Mouse (Mus musculus): ENCODE results near the gene Olfr1369-ps1.
"Not testable (repeated sequence)": the region's sequence is repeated elsewhere in the genome, so short reads cannot be mapped to it uniquely, and the experiment has no call there.

Olfr1369-ps1 gene

DNA sequence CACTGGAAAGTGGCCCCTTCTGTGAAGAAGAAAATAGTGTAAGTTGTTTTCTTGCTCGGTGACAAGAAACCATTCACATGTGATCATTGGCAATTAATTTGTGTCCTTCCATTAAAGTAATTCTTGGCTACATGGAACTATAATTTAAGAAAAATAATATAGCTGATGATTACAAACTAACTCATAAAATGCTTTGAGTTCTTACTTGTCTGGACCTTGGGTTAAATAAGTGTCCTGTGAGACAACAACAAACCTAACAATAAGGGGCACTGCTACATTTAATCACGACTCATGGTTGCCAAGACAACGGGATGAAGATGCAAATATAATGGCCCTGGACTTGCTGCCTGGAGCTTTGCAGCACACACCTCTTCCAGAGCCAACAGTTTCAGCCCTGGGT is at the start of gene Olfr1369-ps1:
TSS of gene Olfr1369-ps1 (plus strand) at position 301 of the 400 bp plus-strand sequence.
- not testable (repeated sequence) for DNase-seq (ENCODE audit: low read depth, low spot score)

DNA sequence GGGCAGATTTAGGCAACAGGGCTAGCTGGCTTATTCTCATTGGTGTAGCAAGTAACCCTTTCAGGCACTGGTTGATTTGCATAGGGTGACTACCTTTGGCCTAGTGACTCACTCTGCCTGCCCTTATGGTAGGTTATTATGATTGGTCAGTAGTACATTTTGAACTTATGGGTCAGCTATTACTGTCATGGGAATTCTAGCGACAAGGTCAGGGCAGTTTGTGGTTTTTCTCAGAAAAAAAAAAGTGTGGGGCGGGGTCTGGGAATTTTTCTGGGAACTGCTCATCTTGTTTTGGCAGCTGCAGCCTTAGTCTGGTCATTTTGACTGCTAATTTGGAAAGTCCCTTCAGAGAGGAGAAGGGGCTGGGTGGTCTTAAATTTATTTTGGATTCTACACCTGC is 45.3 kb upstream of the Olfr1369-ps1 start:
- DNase-seq (ENCODE audit: low read depth, low spot score), result no peak

DNA sequence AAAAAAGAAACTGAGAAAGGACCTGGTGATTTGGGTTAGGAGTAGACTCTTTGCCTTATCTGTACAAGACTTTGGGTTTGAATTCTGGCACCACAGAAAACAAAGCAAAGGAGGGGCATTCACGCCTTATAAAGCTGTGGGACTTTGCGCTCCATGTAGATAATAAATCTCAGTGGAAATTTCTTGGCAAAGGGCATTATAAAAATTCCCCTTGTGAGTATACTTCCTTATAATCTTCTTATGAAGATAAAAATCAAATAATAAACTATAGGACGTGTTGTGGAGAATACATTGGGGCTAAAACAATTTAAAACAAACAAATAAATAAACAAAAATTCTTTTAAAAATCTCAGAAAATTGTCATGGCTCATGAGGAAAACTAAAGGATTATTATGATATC is 36.4 kb upstream of the Olfr1369-ps1 start, which contains the start of gene Olfr1370:
TSS of gene Olfr1370 (minus strand) at position 101 of the 400 bp plus-strand sequence.
- no peak for DNase-seq (ENCODE audit: low read depth, low spot score)

DNA sequence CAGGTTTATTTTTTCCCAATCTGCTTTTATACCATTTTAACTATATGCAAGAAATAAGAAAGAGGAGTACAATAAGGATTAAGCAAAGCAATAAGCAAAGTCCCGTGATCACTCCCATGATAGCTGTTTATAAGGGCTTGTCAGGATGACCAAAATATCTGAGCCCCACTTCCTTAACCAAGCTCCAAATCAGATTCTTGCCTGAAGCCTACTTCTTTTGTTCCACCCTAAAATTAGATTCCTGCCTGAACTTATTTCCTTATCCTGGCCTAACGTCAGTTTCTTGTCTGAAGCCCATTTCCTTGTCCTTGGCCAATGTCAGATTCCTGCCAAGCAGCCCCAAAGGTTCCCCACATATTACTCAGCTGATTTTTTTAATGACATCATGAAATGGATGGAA is 28.6 kb upstream of the Olfr1369-ps1 start:
- DNase-seq (ENCODE audit: low read depth, low spot score), result no peak

DNA sequence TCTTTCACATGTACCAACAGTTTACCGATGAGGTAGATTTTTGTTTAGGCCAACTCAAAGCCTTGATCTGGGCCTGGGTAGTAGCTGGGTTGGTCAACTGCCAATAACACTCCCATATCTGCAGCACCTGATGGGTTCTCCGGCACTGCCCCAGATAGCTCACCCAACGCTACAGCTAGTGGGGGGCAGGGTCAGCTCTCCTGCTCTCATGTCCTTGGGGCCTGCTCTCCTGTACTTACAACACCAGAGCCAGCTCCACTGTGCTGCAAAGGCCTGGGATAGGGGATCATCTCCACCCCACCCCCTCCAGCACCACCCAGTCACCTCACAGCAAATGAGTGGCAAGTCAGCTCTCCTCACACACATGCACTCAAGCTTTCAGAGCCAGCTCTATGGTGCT is 1.5 kb upstream of the Olfr1369-ps1 start:
- no peak for DNase-seq (ENCODE audit: low read depth, low spot score)

DNA sequence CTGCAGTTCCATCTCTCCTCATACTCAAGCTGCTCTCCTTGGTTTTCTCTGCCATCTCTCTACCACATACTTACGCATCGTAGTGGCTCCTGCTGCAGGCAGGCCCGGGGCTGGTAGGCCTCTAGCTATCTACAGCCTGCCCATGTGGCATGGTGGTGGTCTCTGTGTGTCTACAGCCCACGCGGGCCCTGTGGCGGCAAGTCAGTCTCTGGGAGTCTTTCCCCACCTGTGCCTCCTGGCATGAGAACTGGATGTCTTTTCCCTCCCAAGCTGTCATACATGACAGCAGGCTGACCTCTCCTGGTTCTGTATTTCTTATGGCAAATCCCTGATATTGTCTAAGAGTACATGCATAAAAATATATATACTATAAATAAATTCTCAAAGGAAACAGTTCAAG is 842 bp upstream of the Olfr1369-ps1 start:
- no peak for DNase-seq (ENCODE audit: low read depth, low spot score)

DNA sequence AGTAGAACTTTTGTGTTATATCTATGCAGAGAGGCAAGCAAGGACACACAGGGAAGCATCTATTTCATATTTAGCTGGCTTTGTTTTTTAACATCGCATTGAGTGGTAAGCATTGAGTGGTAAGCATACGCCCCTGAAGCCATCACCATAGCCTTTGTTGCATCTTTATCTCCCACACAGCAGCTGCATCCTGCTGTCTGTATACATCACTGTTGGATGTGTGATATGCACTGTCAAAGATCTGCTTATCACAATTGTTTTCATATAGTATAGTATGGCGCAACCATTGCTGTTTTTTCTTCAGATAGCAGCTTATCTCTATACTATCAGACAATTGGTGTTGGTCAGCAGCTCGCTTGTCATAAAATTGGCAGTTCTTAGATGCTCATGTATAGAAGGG is 2.8 kb downstream of the Olfr1369-ps1 start:
- DNase-seq (ENCODE audit: low read depth, low spot score), result no peak

DNA sequence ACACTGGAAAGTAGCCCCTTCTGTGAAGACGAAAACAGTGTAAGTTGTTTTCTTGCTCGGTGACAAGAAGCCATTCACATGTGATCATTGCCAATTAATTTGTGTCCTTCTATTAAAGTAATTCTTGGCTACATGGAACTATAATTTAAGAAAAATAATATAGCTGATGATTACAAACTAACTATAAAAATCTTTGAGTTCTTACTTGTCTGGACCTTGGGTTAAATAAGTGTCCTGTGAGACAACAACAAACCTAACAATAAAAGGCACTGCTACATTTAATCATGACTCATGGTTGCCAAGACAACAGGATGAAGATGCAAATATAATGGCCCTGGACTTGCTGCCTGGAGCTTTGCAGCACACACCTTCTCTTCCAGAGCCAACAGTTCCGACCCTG is 18.1 kb downstream of the Olfr1369-ps1 start, which contains the start of gene Olfr263:
TSS of gene Olfr263 (plus strand) at position 301 of the 400 bp plus-strand sequence.
- not testable (repeated sequence) for DNase-seq (ENCODE audit: low read depth, low spot score)

DNA sequence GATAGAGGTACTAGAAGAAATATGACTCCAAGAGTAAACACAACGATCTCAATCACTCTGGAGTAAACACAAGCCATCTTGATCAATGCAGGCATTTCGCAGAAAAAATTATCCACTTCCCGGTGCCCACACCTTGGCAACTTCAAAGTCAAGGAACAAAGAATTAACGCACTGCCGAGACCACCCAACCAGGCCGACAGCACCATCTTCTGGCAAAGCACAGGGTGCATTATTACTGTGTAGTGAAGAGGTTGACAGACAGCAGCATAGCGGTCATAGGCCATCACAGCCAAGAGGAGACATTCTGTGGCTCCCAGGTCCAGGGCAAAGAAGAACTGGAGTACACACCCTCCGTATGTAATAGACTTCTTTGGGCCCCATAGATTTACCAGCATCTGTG is 31.1 kb downstream of the Olfr1369-ps1 start:
- DNase-seq (ENCODE audit: low read depth, low spot score), result peak; percentile 4

DNA sequence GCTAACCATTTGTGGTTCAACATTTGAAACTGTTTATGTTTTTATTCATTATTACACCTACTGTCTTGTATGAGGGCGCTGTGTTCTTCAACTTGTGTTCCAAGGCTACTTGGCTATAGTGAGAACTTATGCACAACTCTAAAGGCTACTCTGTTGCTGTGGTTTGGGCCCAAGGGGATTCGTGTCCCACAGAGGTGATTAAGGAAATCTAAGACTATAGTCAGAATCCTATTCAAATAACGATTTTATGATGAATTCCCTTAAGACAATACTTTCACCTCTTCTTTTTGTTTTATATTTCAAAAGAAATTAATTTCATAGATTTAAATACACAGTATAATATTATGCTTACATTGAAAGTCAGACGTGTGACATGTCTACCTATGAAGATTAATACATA is 34.5 kb downstream of the Olfr1369-ps1 start, which contains the start of gene Olfr1368:
TSS of gene Olfr1368 (minus strand) at position 101 of the 400 bp plus-strand sequence.
- no peak for DNase-seq (ENCODE audit: low read depth, low spot score)

DNA sequence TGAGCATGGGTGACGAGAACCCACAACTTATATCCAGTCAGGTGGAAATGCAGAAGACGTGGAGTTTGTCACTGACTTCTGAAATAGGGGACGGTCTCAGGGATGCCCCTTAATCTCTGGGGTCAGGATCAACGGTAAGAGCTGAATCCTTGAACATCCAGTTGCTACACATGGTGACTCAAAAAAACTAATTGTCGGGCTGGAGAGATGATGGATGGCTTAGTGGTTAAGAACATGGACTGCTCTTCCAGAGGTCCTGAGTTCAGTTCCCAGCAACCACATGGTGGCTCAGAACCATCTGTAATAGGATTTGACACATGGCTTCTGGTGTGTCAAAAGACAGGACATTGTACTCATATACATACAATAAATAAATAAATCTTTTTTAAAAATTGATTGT is 44.6 kb downstream of the Olfr1369-ps1 start:
- no peak for DNase-seq (ENCODE audit: low read depth, low spot score)

DNA sequence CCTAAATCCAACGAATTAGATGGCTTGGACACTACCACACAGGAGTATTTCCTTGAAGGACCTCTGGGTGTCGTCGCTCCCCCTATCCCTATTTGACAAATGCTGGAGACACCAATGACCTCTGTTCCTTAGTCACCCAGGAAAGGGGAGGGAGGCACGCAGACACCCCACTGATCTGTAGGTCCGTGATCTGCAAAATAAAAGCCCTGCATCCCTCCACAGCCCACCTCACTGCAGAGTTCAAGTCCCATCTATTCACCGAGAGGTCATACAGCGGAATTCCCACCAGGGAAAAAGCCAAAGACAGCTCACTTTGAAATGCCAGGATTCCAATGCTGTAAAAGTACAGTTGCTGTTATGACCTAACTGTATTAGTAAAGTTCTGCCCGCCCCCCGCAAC is 46.8 kb downstream of the Olfr1369-ps1 start:
- no peak for DNase-seq (ENCODE audit: low read depth, low spot score)

DNA sequence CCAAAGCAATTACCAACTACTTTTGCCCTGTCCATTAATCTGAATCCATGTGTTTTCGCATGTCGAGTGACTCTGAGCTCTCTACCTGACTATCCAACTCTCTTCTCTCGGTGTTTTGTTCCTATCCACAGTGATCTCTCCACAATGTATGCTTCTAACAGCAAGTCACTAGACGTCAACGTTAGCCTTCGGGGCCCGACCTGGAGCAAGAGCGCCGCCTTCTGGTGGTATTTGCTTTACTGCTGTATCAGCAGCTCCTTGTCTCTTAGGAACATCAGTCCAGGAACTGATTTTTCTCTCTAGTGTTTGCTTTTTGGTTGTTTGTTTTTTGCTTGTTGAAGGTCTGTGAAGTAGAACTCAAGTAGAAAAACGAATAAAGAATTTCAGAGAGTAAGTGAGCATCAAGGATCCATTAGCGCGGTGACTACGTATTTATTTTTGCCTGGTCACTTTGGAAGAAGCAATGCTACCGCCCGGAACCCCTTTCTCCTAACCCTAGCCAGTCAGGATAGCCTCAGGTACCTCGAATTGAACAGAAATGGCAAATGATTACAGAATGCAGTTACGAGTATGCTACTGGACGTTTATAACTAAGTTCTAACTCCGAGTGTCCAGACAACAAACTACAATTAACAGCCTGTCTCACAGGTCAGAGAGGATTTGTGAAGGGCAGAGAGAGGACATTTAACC is 47.6 kb downstream of the Olfr1369-ps1 start:
- DNase-seq (ENCODE audit: low read depth, low spot score), result peak; percentile 92

DNA sequence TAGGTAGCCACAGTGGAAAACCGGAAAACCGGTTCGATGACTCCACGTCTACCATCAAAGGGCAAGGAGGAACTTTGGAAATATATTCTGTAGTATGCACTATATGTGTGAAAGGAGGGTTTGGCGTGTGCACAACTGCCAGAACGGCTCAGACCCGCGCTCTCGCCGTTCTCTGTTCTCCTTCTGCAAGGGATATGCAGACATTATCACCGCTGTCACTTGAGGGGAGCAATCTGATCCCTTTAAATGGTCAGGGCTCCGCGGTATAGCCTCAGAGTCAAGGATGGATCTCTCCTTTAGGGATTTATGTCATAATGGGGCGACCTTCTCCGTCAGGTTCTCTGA is 48.2 kb downstream of the Olfr1369-ps1 start:
- no peak for DNase-seq (ENCODE audit: low read depth, low spot score)

DNA sequence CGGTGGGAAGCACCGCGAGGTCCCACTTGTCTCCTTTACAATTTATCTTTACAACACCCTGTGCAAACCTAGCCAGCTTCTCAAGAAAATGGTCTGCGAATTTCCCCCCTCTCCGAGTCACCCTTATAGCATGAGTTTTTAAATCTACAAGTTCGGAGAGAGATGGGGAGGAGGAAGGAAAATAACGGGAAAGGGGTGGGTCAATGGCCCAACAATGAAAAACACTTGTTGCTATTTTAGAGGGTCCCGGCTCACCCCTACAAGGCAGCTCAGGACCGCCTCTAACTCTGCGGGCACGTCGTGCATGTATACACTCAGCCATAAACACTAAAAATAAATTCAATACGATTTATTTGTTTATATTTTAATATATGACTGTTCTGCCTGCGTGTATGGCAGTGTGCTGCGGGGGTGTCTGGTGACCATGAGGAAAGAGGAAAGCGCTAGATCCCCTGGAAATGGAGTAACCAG is 48.8 kb downstream of the Olfr1369-ps1 start:
- DNase-seq (ENCODE audit: low read depth, low spot score), result peak; percentile 31

DNA sequence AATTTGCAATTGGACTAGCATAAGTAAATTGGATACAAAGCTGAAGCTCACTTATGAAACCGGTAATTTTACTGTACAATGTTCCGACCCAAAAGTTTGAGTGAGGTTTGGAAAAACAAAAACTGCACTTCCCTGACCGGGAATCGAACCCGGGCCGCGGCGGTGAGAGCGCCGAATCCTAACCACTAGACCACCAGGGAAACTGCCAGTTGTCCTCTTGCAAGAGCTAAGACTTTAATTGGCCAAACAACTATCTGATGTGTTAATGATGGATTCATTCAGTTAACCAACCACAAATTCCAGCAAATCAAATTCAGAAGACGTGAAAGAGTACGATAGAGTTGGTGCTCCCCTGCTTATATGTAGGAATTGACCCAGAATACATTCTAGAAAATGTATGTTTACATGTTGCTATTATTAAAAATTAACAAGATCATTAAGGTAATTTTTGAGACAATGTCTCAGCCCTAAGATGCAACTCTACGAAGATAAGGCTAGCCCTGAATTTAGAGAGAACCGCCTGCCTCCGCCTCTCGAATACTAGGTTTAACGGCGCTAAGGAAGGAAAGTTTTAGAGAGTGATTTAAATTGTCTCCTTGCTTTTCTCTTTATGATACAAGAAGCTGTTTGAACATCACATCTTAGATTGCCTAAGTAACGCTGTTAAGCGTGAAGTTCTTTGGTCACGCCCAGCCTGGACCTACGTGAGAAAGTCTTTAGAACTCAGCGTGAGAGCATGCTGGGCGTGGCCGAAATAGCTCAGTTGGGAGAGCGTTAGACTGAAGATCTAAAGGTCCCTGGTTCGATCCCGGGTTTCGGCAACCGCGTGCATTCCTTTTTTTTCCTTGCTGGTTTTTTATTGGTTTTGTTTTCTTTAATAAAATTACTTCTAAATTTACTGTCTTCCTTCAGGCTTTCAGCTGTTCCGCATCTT is 49.6 kb downstream of the Olfr1369-ps1 start:
- DNase-seq (ENCODE audit: low read depth, low spot score), result peak; percentile 92

DNA sequence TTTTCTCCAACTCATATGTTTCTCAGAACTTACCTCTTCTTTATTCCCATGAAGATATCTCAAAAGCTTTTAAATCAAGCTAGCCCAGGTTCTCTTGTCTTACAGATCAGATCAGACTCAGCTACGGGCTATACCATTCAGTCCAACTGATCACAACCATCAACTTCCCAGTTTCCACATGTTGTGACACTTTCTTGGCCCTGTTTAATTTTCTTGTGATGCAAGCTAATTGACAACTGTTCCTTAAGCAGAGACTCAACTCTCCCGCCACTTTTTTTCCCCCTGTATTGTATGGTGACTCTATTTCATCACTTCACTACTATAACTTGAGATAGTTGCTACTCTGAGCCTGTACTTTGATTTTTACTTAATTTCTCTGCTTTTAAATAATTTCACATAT is 50.3 kb downstream of the Olfr1369-ps1 start:
- DNase-seq (ENCODE audit: low read depth, low spot score), result no peak

DNA sequence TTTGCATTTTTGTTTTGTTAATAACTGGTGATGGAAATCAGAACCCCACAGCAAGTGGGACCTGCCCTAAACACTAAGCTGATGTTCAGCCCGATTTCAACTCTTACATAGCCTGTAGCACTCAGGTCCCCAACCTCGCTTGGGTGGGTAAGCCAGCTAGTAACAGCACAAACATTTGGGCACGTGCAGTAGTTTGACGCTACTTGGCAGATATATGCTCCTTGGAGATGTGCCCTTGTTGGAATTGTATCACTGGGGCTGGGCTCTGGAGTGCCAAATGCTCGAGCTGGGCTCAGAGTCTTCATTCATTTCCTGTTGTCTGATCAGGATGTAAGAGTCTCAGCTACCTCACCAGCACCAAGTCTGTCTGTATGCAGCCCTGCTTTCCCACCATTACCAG is 51.3 kb downstream of the Olfr1369-ps1 start:
- DNase-seq (ENCODE audit: low read depth, low spot score), result no peak

DNA sequence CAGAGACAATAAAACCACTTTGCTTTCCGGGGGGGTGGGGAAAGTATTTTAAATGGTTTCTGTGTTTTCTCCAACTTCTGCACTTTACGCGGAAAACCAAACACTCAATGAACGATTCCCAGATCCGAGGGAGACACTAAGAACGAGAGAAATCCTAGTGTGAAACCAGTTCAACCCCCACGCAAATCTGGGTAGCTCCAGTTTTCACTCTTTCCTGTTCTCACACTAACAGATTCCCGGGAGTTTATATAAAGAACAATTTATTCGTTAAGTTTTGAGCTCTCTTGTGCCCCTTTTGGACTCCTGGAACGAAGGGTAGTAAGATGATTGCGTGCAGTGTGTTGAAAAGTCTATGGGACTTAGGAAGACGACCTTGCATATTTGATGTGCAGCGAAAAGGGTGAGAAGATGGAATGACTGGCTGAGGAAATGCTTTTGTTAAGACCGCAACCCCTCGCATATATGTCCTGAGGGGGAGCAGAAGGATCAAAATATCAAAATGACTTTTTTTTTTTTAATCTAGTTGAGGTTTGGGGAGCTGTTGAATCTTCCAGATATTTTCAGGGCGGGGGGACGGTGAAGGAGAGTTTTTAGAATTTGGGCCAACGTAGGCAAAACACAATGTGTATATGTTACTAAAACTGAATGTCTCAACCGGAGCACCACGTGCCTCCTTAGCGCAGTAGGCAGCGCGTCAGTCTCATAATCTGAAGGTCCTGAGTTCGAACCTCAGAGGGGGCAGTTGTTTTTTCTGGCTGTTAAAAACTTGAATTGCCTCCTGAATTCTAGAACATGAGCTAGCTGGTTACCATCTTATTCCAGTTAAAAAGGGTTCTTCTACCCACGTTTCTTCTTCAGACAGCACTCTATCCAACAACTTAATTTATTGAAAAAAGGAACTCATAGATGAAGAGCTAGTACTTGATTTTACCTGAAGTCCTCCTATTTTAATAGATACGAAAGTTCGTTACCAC is 55.9 kb downstream of the Olfr1369-ps1 start:
- peak; percentile 85 for DNase-seq (ENCODE audit: low read depth, low spot score)

DNA sequence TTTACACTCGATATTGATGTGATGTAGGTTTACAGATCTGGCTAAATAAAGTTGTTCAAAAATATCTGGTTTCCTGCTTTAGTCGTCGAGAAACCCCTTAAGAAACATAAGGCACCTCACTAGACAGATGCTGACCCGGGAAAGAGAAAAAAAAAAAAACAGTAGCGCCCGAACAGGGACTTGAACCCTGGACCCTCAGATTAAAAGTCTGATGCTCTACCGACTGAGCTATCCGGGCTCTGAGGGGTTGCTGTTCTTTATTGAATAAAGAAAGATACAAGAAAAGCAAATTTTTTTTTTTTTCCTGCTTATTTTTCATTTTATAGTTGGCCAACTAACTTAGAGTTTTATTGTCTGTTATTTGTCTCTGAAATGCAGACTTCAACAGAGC is 56.6 kb downstream of the Olfr1369-ps1 start:
- DNase-seq (ENCODE audit: low read depth, low spot score), result peak; percentile 60

DNA sequence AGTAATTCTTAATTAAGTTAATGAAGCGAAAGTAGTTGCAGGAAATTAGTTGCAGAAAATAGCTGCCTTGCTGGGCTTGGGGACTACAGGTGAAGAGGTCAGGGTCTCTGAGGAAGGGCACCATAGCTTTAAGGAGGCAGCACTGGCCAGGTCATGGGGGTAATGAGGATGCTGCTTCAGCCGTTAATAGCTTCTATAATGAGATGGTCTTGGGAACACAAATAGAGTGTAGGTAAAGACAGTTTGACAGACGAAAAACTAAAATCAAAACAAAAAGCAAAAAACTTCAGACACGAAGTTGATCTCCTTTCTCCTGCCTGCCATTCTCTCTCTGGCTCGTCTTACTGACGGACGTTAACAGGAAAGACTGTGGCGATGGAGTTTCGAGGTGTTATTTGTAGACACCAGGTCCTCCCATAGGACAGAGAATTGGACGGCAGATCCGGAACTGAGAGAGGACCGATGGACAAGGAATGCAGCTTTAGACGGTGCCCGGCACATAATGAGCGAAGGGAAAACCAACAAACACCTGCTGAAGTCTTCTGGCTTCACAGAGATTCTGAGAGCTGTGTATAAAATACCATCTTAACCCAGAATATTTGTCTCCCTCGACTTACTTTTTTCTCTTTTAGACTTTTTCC is 57.2 kb downstream of the Olfr1369-ps1 start:
- peak; percentile 51 for DNase-seq (ENCODE audit: low read depth, low spot score)

Measured in mesoderm, embryonic 11.5 days (tissue).